ENCODE assay signal across 15 mouse cellular contexts in the genomic region with DNA sequence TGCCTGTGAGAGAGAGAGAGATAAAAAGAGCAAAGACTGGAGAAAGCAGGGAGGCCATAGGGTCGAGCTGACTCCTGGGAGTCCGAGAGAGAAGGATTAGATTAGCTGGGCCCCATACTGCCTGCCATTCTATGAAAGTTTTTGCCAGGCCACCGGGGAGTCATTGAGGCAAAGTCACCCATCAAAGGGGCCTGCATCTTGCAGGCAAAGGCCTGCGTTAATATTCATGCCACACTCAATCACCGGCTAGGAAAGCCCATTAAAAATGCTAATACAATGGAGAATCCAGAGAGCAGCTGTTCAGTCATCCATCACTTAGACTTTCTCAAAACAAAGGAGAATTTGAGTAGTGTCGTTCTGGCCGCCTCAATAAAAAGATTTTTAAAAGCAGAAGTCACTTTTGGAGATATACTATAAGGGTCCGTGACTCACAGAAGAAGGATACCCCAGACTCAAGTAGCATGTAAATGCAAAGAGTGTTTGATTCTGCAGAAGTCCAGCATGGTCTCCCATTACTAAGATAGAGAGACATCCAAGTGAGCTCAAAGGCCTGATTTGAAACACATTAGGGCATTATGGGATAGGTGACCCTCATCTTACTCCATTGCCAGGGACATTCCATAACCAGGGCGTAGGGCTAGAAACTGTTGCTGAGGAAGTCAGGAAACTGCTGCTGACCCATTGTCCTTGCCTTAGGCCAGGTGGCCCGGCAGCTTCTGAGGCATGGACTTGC. TPM values are rescaled to one million over a fixed set of nuclear protein-coding genes. Genes with fewer than 3 reads are reported as not detected.
A peak's percentile ranks its signal among the peaks of the same experiment; 100 is the strongest.
DNase-seq lines count a peak whose midpoint lies in the region; ATAC-seq lines count a peak whose summit lies in the region.
"Had no signal": no experiment of that assay in that cellular context is flagged by ENCODE, and none has a peak within 500 bp of the region (broad histone marks: within the 10 kb centered on the region; RNA-seq: fewer than 3 reads in every experiment).

No protein-coding gene starts in this region.

- 66% methylated on average over 10 of the region's 10 CpGs for WGBS in heart, embryonic 10.5 days
- WGBS in hindbrain, embryonic 13.5 days, result 22% methylated on average over 10 of the region's 10 CpGs
- WGBS in neural tube, embryonic 12.5 days, result 21% methylated on average over 10 of the region's 10 CpGs

- no peaks in the 10 kb centered on the region for H3K27me3 ChIP-seq in heart, embryonic 10.5 days (ENCODE audit: insufficient read depth, poor library complexity, severe bottlenecking)
- no peaks in the 10 kb centered on the region for H3K27me3 ChIP-seq in hindbrain, embryonic 13.5 days
- no peaks in the 10 kb centered on the region for H3K27me3 ChIP-seq in neural tube, embryonic 12.5 days (replicated peaks)

- H3K4me1 ChIP-seq in heart, embryonic 10.5 days, result no peaks in the 10 kb centered on the region
- H3K4me1 ChIP-seq in hindbrain, embryonic 13.5 days (replicated peaks), result peaks cover 11% of the 10 kb centered on the region
- H3K4me1 ChIP-seq in neural tube, embryonic 12.5 days, result no peaks in the 10 kb centered on the region

- H3K36me3 ChIP-seq in heart, embryonic 10.5 days, result no peaks in the 10 kb centered on the region
- no peaks in the 10 kb centered on the region for H3K36me3 ChIP-seq in hindbrain, embryonic 13.5 days
- H3K36me3 ChIP-seq in neural tube, embryonic 12.5 days, result no peaks in the 10 kb centered on the region

- ATAC-seq in hindbrain, embryonic 13.5 days (ENCODE audit: low FRiP score), result peak; percentile 72; the same call in 1 of the 2 replicates
- ATAC-seq in neural tube, embryonic 12.5 days (ENCODE audit: low FRiP score, low read depth), result peak; percentile 85
- ATAC-seq: intestine, embryonic 16.5 days had no signal

- intact Hi-C loops in heart, postnatal 25 days (cut with DNase I), result no loop called here

- DNase-seq in heart, embryonic 10.5 days (ENCODE audit: low spot score), result peak; percentile 45
- DNase-seq in heart, postnatal 25 days (ENCODE audit: low spot score), result no peak
- peak; percentile 28 for DNase-seq in embryo, embryonic 11 days
- no peak for DNase-seq in right cerebral cortex, postnatal 4 days
- DNase-seq in gastrocnemius, postnatal 10 days, result no peak
- DNase-seq: cerebellum, adult 11-12 months; heart, postnatal 10 days; kidney, postnatal 10 days; layer of hippocampus, adult 9-11 months; right cerebral cortex, postnatal 25 days had no signal

- no peak overlapping the region for H3K9ac ChIP-seq in hindbrain, embryonic 13.5 days
- no peak overlapping the region for H3K9ac ChIP-seq in neural tube, embryonic 12.5 days

- H3K9me3 ChIP-seq in heart, embryonic 10.5 days, result no peaks in the 10 kb centered on the region
- no peaks in the 10 kb centered on the region for H3K9me3 ChIP-seq in hindbrain, embryonic 13.5 days
- no peaks in the 10 kb centered on the region for H3K9me3 ChIP-seq in neural tube, embryonic 12.5 days

- no peak overlapping the region for H3K27ac ChIP-seq in heart, embryonic 10.5 days
- H3K27ac ChIP-seq in hindbrain, embryonic 13.5 days, result peak overlapping the region; percentile 40; the same call in 1 of the 2 replicates
- peak overlapping the region; percentile 17; the same call in 1 of the 2 replicates for H3K27ac ChIP-seq in neural tube, embryonic 12.5 days

- no peak overlapping the region for H3K4me3 ChIP-seq in heart, embryonic 10.5 days
- H3K4me3 ChIP-seq in hindbrain, embryonic 13.5 days, result no peak overlapping the region
- H3K4me3 ChIP-seq in neural tube, embryonic 12.5 days, result no peak overlapping the region

- no peak overlapping the region for H3K4me2 ChIP-seq in hindbrain, embryonic 13.5 days
- no peak overlapping the region for H3K4me2 ChIP-seq in neural tube, embryonic 12.5 days (replicated peaks)

RNA-seq across cellular contexts. Expression of a gene that starts 53.7 kb away (rescaled TPM):
- polyA plus RNA-seq in heart, embryonic 10.5 days (2016; fragmentation: Nextera tagmentation; extraction: Ambion mirVana), result 0.08 TPM in 1 of 2 replicates, not detected in the other
- total RNA-seq in heart, postnatal 25 days (2021), result under 1 TPM in 1 of 2 experiments, not detected in 1; 0.47 TPM
- not detected in 2 replicates for polyA plus RNA-seq in hindbrain, embryonic 13.5 days (2015; fragmentation: Nextera tagmentation; extraction: Ambion mirVana)
- polyA plus RNA-seq in neural tube, embryonic 12.5 days (2016; fragmentation: Nextera tagmentation; extraction: Ambion mirVana), result 0.20 TPM in 1 of 2 replicates, not detected in the other
- total RNA-seq in gastrocnemius, postnatal 10 days (2021), result under 1 TPM; 0.23 to 0.63 TPM
- total RNA-seq: gastrocnemius, adult 8-10 months had no signal
- polyA plus RNA-seq: testis, adult 2 months had no signal

RNA-seq across cellular contexts. Expression of a gene that starts 57.2 kb away (rescaled TPM):
- polyA plus RNA-seq in heart, embryonic 10.5 days (2016; fragmentation: Nextera tagmentation; extraction: Ambion mirVana), result 12.8 and 16.0 TPM in 2 replicates
- 1 to 10 TPM; 1.5 to 2.4 TPM for total RNA-seq in heart, postnatal 25 days (2021)
- polyA plus RNA-seq in hindbrain, embryonic 13.5 days (2015; fragmentation: Nextera tagmentation; extraction: Ambion mirVana), result 49.4 and 52.1 TPM in 2 replicates
- polyA plus RNA-seq in neural tube, embryonic 12.5 days (2016; fragmentation: Nextera tagmentation; extraction: Ambion mirVana), result 66.0 and 69.7 TPM in 2 replicates
- 1 to 10 TPM; 5.2 to 7.0 TPM for total RNA-seq in gastrocnemius, postnatal 10 days (2021)

Comparison
In these comparisons a context has a peak if more than half of its experiments do, and no peak if none do; other contexts are left out.
1. DNase-seq: peak in heart, embryonic 10.5 days (single experiment) and embryo, embryonic 11 days (single experiment); none in heart, postnatal 25 days (single experiment), right cerebral cortex, postnatal 4 days (single experiment) and gastrocnemius, postnatal 10 days (single experiment).